Mouse (Mus musculus) liver, adult 2 months (tissue): ENCODE data around the gene Jup.
A peak's percentile ranks its signal among the peaks of the same experiment; 100 is the strongest.

Experiments
- CTCF ChIP-seq: fragments of 200-500 bp; IDR thresholded peaks from 2 replicates; pipeline ENCODE4 v1.5.1; 2011; ENCODE audit warnings: low read depth, low read length, control low read depth
- POLR2A ChIP-seq: fragments of 200-500 bp; IDR thresholded peaks from 2 replicates; pipeline ENCODE4 v1.6.1; 2011; ENCODE audit warnings: low read length, control low read depth; ENCODE audit not compliant: insufficient read depth; ENCODE audit errors: extremely low read depth

DNA sequence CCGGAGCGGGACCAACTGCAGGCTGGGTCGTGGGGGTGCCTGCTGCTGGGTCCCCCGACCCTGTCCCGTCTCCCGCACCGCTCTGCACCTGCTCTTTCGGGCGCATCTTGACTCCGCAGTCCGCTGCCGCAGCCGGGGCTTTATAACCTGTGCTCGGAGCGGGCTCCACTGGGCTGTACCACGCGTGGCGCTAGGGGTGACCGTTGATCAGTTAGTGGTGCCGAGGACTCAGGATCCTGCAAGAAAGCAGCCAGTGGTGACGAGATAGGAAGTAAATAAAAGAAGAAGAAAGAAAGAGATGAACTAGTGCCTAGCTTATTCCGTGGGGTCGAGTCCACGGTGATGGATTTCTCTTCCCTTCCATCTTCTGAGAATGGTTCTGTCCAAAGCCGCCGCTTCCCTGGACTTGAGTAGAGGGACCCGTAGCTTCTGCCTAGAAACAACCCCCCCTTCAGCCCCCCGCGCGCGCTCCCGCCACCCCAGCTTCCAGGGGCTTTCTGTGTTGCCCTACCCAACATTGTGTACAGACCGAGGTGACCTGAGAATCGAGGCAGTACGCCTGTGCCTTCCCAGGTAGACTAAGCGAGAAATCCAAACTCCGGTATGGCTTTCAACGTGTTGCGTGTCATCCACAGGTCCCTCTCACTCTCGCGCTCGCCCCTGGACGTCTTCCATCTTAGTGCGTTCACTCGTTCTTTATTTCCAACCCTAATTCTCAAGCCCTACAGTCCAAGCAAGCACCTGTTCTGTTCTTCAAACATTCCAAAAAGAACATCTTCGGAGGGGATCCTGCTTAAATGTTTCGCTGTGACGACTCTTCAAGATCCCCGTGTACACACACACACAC lies 41.4 kb downstream of the Jup start, which contains the start of gene Hap1:
- no peak for TF ChIP-seq CTCF
- 0 out of 2 replicates have a peak, but pooled peaks have one; percentile 19 for TF ChIP-seq POLR2A
